Mouse (Mus musculus): ENCODE data around the gene Fbxl16.

Gene Fbxl16

GRCm38 (mm10) chr17:25829558-25830017 lies 20.7 kb downstream of the Fbxl16 start:
- DNase-seq, result peak in 1 of 2 experiments; percentile 15

- peak in 1 of 2 experiments; percentile 10 for DNase-seq
Measured at GRCm38 (mm10) chr17:25830200-25830753, 21.4 kb downstream of the Fbxl16 start.

- DNase-seq, result peak in 1 of 2 experiments; percentile 17
Measured at GRCm38 (mm10) chr17:25830806-25831431, 22.0 kb downstream of the Fbxl16 start.

- peak; percentile 41 to 49 for DNase-seq
Measured at GRCm38 (mm10) chr17:25831451-25832281, 22.8 kb downstream of the Fbxl16 start.

- peak; percentile 100 for DNase-seq
Measured at GRCm38 (mm10) chr17:25832436-25833290, 23.8 kb downstream of the Fbxl16 start.

GRCm38 (mm10) chr17:25833291-25833663 lies 24.4 kb downstream of the Fbxl16 start, which contains the start of gene Stub1:
TSS of gene Stub1 (minus strand) at chr17:25833404.
- DNase-seq, result peak; percentile 97 to 98

- DNase-seq, result peak; percentile 80 to 88
Measured at GRCm38 (mm10) chr17:25833961-25834594, 25.2 kb downstream of the Fbxl16 start.

- no peak for DNase-seq
Measured at GRCm38 (mm10) chr17:25834595-25835222, 25.8 kb downstream of the Fbxl16 start.

- no peak for DNase-seq
Measured at GRCm38 (mm10) chr17:25835301-25835700, 26.4 kb downstream of the Fbxl16 start.

GRCm38 (mm10) chr17:25835816-25836215 lies 26.9 kb downstream of the Fbxl16 start:
- DNase-seq, result no peak

GRCm38 (mm10) chr17:25836397-25837075 lies 27.7 kb downstream of the Fbxl16 start:
- peak in 1 of 2 experiments; percentile 52 for DNase-seq

GRCm38 (mm10) chr17:25837076-25837410 lies 28.2 kb downstream of the Fbxl16 start, which contains the start of gene Rhbdl1:
TSS of gene Rhbdl1 (minus strand) at chr17:25837295.
- peak; percentile 65 to 72 for DNase-seq

- no peak for DNase-seq
Measured at GRCm38 (mm10) chr17:25837533-25837932, 28.6 kb downstream of the Fbxl16 start.

- DNase-seq, result no peak
Measured at GRCm38 (mm10) chr17:25838904-25839303, 30.0 kb downstream of the Fbxl16 start.

GRCm38 (mm10) chr17:25839455-25840235 lies 30.8 kb downstream of the Fbxl16 start:
- peak; percentile 69 to 70 for DNase-seq

GRCm38 (mm10) chr17:25840519-25840918 lies 31.6 kb downstream of the Fbxl16 start:
- no peak for DNase-seq

- no peak for DNase-seq
Measured at GRCm38 (mm10) chr17:25841117-25841880, 32.4 kb downstream of the Fbxl16 start, which contains the start of gene Gm20683. TSS of gene Gm20683 (minus strand) at chr17:25841763.

- DNase-seq, result no peak
Measured at GRCm38 (mm10) chr17:25842509-25842908, 33.6 kb downstream of the Fbxl16 start.

- no peak for DNase-seq
Measured at GRCm38 (mm10) chr17:25843122-25843521, 34.2 kb downstream of the Fbxl16 start.

Data from kidney, adult 8-10 months (tissue).